In the genomic region with DNA sequence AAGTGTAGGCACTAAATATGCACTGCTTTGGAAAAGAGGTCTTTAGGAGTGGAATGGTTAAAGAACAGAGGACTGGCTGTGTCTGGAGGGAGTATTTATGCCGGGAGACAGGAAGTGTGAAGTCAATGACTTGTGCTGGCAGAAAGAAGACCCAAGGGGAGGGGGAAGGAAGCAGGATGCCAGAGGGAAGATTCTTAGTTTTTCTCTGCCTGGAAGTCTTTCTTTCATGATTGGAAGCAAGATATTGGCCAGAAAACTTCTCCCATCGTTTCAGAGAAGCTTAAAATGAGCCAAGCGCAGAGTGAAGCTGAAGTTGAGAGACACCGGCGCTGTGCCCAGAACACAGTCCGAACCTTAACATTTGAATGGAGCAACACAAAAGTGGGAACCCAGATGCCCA, we compare ENCODE assay signal across 9 mouse cellular contexts. TPM values are rescaled to one million over a fixed set of nuclear protein-coding genes. Genes with fewer than 3 reads are reported as not detected.
DNase-seq lines count a peak whose midpoint lies in the region; ATAC-seq lines count a peak whose summit lies in the region.
"Had no signal": no experiment of that assay in that cellular context is flagged by ENCODE, and none has a peak within 500 bp of the region (broad histone marks: within the 10 kb centered on the region; RNA-seq: fewer than 3 reads in every experiment).

No protein-coding gene starts in this region.

- no peak overlapping the region for H3K27ac ChIP-seq in forebrain, embryonic 14.5 days (ENCODE audit: low read depth, low read length)
- no peak overlapping the region for H3K27ac ChIP-seq in forebrain, embryonic 12.5 days
- H3K27ac ChIP-seq: liver, embryonic 13.5 days had no signal

- DNase-seq in forebrain, embryonic 14.5 days (ENCODE audit: low spot score), result peak; percentile 30
- DNase-seq in right cerebral cortex, adult 18-20 months, result peak; percentile 50
- no peak for DNase-seq in right cerebral cortex, postnatal 14 days
- DNase-seq in heart, postnatal 25 days (ENCODE audit: low spot score), result peak; percentile 7
- peak; percentile 30 for DNase-seq in lung, postnatal 25 days (ENCODE audit: low spot score)
- DNase-seq in urinary bladder, postnatal 25 days (ENCODE audit: low spot score), result no peak
- DNase-seq: liver, embryonic 13.5 days had no signal

- no peaks in the 10 kb centered on the region for H3K36me3 ChIP-seq in forebrain, embryonic 14.5 days (ENCODE audit: control insufficient read depth, insufficient read depth, low read length)
- no peaks in the 10 kb centered on the region for H3K36me3 ChIP-seq in forebrain, embryonic 12.5 days (replicated peaks)
- H3K36me3 ChIP-seq: liver, embryonic 13.5 days had no signal

- no peak overlapping the region for H3K9ac ChIP-seq in forebrain, embryonic 14.5 days (ENCODE audit: low read length)
- no peak overlapping the region for H3K9ac ChIP-seq in forebrain, embryonic 12.5 days
- H3K9ac ChIP-seq: liver, embryonic 13.5 days had no signal

- no peaks in the 10 kb centered on the region for H3K9me3 ChIP-seq in forebrain, embryonic 14.5 days (replicated peaks; ENCODE audit: control insufficient read depth, low read length)
- no peaks in the 10 kb centered on the region for H3K9me3 ChIP-seq in forebrain, embryonic 12.5 days
- H3K9me3 ChIP-seq: liver, embryonic 13.5 days had no signal

- no peaks in the 10 kb centered on the region for H3K27me3 ChIP-seq in forebrain, embryonic 14.5 days (replicated peaks; ENCODE audit: control insufficient read depth, insufficient read depth, low read length)
- no peaks in the 10 kb centered on the region for H3K27me3 ChIP-seq in forebrain, embryonic 12.5 days
- H3K27me3 ChIP-seq: liver, embryonic 13.5 days had no signal

- H3K4me3 ChIP-seq in forebrain, embryonic 14.5 days (ENCODE audit: low read depth, low read length), result no peak overlapping the region
- H3K4me3 ChIP-seq in forebrain, embryonic 12.5 days (replicated peaks), result no peak overlapping the region
- H3K4me3 ChIP-seq: liver, embryonic 13.5 days had no signal

- intact Hi-C loops in heart, postnatal 25 days (cut with DNase I), result no loop called here

- H3K4me2 ChIP-seq in forebrain, embryonic 14.5 days (ENCODE audit: low read length), result no peak overlapping the region
- H3K4me2 ChIP-seq in forebrain, embryonic 12.5 days, result no peak overlapping the region
- H3K4me2 ChIP-seq: liver, embryonic 13.5 days had no signal

- ATAC-seq in forebrain, embryonic 14.5 days, result no peak
- ATAC-seq in forebrain, embryonic 12.5 days (ENCODE audit: low FRiP score), result no peak
- no peak for ATAC-seq in megakaryocyte, adult 5-6 weeks (ENCODE audit: poor library complexity, severe bottlenecking)

- no peaks in the 10 kb centered on the region for H3K4me1 ChIP-seq in forebrain, embryonic 14.5 days (ENCODE audit: control insufficient read depth, insufficient read depth, low read length)
- no peaks in the 10 kb centered on the region for H3K4me1 ChIP-seq in forebrain, embryonic 12.5 days
- H3K4me1 ChIP-seq: liver, embryonic 13.5 days had no signal

- 76% methylated on average over 6 of the region's 6 CpGs for WGBS in forebrain, embryonic 14.5 days
- WGBS in forebrain, embryonic 12.5 days, result 82% methylated on average over 6 of the region's 6 CpGs

RNA-seq across cellular contexts. Expression of a gene that starts 36.9 kb away (rescaled TPM):
- polyA plus RNA-seq in forebrain, embryonic 14.5 days (2014; fragmentation: Nextera tagmentation; extraction: Ambion mirVana), result 130 and 153 TPM in 2 replicates
- polyA plus RNA-seq in forebrain, embryonic 12.5 days (2016; fragmentation: Nextera tagmentation; extraction: Ambion mirVana), result 230 and 232 TPM in 2 replicates
- 10 to 100 TPM; 22.3 to 22.6 TPM for total RNA-seq in heart, postnatal 25 days (2021)
- total RNA-seq in megakaryocyte, adult 5-6 weeks (2015), result 79.1 and 92.8 TPM in 2 replicates
- 45.4 and 58.9 TPM in 2 replicates for total RNA-seq in megakaryocyte, adult 5-6 weeks (2017)

RNA-seq across cellular contexts. Expression of a gene that starts 52.8 kb away (rescaled TPM):
- 73.0 and 81.5 TPM in 2 replicates for polyA plus RNA-seq in forebrain, embryonic 14.5 days (2014; fragmentation: Nextera tagmentation; extraction: Ambion mirVana)
- 34.9 and 40.5 TPM in 2 replicates for polyA plus RNA-seq in forebrain, embryonic 12.5 days (2016; fragmentation: Nextera tagmentation; extraction: Ambion mirVana)
- total RNA-seq in heart, postnatal 25 days (2021), result 10 to 100 TPM; 13.9 to 18.5 TPM
- total RNA-seq in megakaryocyte, adult 5-6 weeks (2015), result 1.8 and 2.7 TPM in 2 replicates
- 2.0 and 5.2 TPM in 2 replicates for total RNA-seq in megakaryocyte, adult 5-6 weeks (2017)

Comparison
In these comparisons a context has a peak if more than half of its experiments do, and no peak if none do; other contexts are left out.
1. DNase-seq: peak in forebrain, embryonic 14.5 days (single experiment), right cerebral cortex, adult 18-20 months (single experiment), heart, postnatal 25 days (single experiment) and lung, postnatal 25 days (single experiment); none in right cerebral cortex, postnatal 14 days (single experiment) and urinary bladder, postnatal 25 days (single experiment).